Mouse (Mus musculus) limb, embryonic 10.5 days (tissue): ENCODE measurements around the gene Emid1. TPM values are rescaled to one million over a fixed set of nuclear protein-coding genes. Genes with fewer than 3 reads are reported as not detected.
"Not testable (repeated sequence)": the region's sequence is repeated elsewhere in the genome, so short reads cannot be mapped to it uniquely, and the experiment has no call there.

ENCODE experiments used
- DNase-seq: peaks from one replicate; pipeline ENCODE4 v3.0.0-alpha.2; 2017; ENCODE audit warnings: low spot score
- H3K27ac ChIP-seq: fragments of 300-500 bp; sonication (generic); 2 replicates; pipeline ENCODE4 v1.5.1; 2016; ENCODE audit warnings: mild to moderate bottlenecking
- H3K27me3 ChIP-seq: fragments of 300-500 bp; sonication (generic); 2 replicates; pipeline ENCODE4 v1.6.1; 2016; ENCODE audit warnings: low read depth, mild to moderate bottlenecking; ENCODE audit not compliant: poor library complexity, severe bottlenecking
- H3K36me3 ChIP-seq: fragments of 300-500 bp; sonication (generic); 2 replicates; pipeline ENCODE4 v1.6.1; 2016; ENCODE audit warnings: mild to moderate bottlenecking, moderate library complexity
- H3K4me1 ChIP-seq: fragments of 300-500 bp; sonication (generic); 2 replicates; pipeline ENCODE4 v1.6.1; 2016
- H3K4me3 ChIP-seq: fragments of 300-500 bp; sonication (generic); 2 replicates; pipeline ENCODE4 v1.5.1; 2016; ENCODE audit warnings: mild to moderate bottlenecking, moderate library complexity
- H3K9me3 ChIP-seq: fragments of 300-500 bp; sonication (generic); replicated peaks from 2 replicates; pipeline ENCODE4 v1.6.1; 2016; ENCODE audit warnings: mild to moderate bottlenecking
- WGBS: fragments of 180-500 bp; shearing (Covaris S2); methylation state at CpG from one replicate; pipeline ENCODE4 v1.1.7; 2016; 5-methylcytosine and 5-hydroxymethylcytosine counted together
- polyA plus RNA-seq: library from polyadenylated mRNA; unstranded; fragments of >200 nt; fragmentation: Nextera tagmentation; extraction: Ambion mirVana; gene quantifications from 2 replicates; pipeline ENCODE4 v1.2.1, GENCODE M21; 2016

The Emid1 gene
- polyA plus RNA-seq, 1 experiment from 2014 or later, result 12.3 TPM

DNA sequence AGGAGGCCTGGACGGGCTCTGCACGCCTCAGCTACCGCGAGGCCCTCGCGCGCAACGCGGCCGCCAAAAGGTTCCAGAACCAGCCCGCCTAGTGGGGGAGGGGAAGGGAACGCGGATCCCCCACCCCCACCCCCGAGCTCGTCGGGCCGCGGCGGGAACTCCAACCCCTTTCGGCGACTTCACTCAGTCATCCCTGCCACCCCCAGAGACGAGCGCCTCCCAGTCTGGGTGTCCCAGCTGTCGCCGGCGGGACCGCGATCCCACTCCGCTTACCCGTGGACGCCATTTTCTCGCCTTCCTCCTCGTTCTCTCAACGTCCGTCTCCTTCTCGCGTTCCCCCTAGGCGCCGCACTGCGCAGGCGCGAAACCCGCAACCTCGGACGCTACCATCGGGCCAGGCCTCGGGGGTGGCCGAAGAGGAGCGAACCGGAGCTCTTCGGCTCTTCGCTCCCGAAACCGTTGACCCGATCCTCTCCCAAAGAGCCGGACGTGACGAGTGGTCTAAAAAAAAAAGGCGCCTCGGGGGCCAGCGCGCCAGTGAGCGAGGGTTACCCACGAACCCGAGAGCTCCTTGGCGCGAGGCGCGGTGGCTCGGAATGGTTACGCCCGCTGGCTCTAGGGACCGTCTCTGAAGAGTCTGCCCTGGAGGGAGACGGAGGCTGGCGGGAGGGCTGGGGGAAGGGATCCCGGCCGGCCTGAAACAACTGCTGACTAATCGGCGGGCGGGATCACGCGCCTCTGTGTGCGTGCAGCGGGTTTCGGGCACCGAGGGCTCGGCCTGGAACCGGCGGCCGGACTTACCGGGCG lies 53.1 kb downstream of the Emid1 start, which contains the start of the genes Rhbdd3 and Ewsr1:
TSS of gene Rhbdd3 (plus strand) at position 191 of the 807 bp plus-strand sequence.
TSS of gene Ewsr1 (minus strand) at position 531 of the 807 bp plus-strand sequence.
- Histone ChIP-seq H3K27me3 (no peaks in the 10 kb centered on the region), H3K9me3 (no peaks in the 10 kb centered on the region), H3K27ac (peak within 1 kb of the TSS; percentile 99), H3K4me1 (peaks cover 39% of the 10 kb centered on the region), H3K4me3 (peak within 1 kb of the TSS; percentile 90), H3K36me3 (peaks cover 39% of the 10 kb centered on the region)
- WGBS, result under 1% methylated on average over 92 of the region's 92 CpGs
- DNase-seq, result peak; percentile 99

DNA sequence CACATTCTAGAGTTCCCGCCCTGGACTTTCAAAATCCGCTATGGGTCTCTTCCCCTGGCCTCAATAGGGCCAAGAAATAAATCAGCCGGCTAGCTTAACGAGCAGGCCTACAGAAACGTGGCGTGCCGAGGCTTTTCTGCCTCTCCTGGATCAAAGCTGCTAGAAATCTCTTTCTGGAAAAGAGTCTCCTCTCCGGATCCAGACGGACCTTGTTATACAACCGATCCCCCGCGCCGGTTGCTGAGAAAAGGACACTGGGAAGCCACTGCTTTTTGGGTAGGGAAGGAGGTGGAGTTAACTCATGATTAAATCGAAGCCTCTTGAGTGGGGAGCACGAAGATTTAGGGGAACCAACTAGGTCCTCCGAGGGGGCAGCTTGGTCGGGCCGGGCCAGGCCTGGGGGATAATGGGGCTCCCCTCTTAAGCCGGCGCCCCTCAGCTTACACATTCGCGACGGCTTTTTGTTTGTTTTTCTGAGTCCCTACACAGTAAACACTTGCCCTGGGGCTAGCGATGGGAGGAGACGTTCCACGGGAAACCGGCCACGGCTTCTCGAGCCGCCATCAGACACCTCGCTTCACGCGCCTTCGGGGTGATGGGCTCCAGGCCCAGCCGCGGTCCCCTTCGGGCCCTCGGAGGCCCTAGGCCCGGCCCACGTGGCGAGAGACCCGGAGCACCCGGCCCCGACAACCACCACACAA lies 53.9 kb downstream of the Emid1 start:
- no peaks in the 10 kb centered on the region for H3K9me3 ChIP-seq
- H3K27ac ChIP-seq, result peak overlapping the region; percentile 99
- under 1% methylated on average over 44 of the region's 44 CpGs for WGBS
- H3K4me1 ChIP-seq, result peaks cover 37% of the 10 kb centered on the region
- peaks cover 40% of the 10 kb centered on the region for H3K36me3 ChIP-seq
- no peak for DNase-seq
- H3K4me3 ChIP-seq, result peak overlapping the region; percentile 90
- H3K27me3 ChIP-seq, result no peaks in the 10 kb centered on the region

DNA sequence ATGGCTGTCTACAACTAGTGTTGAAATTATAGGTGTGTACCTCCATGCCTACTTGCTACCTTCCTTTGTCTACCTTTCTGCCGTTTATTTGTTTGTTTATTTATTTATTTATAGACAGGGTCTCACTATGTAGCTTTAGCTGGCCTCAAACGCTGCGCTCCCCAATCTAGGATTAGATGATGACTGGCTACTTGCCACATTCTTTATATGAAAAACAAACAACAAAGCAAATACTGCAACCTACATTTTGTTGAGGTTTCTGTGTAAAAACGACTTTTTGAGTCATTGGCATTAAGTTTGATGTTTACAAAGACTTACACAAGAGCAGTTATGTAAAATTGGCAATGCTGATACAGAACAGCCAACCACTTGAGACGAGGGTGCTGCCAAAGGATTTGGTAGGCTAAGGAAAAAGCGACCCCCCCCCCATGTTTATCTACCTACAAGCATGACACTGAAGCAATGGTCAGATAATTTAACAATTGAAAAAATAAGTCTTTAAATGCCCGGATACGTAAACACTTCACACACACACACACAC lies 55.5 kb downstream of the Emid1 start:
- peaks cover 31% of the 10 kb centered on the region for H3K4me1 ChIP-seq
- DNase-seq, result no peak
- WGBS, result 80% methylated on average over 8 of the region's 8 CpGs
- peaks cover 50% of the 10 kb centered on the region for H3K36me3 ChIP-seq
- no peak overlapping the region for H3K27ac ChIP-seq
- no peaks in the 10 kb centered on the region for H3K9me3 ChIP-seq
- H3K4me3 ChIP-seq, result peak overlapping the region; percentile 90
- no peaks in the 10 kb centered on the region for H3K27me3 ChIP-seq

DNA sequence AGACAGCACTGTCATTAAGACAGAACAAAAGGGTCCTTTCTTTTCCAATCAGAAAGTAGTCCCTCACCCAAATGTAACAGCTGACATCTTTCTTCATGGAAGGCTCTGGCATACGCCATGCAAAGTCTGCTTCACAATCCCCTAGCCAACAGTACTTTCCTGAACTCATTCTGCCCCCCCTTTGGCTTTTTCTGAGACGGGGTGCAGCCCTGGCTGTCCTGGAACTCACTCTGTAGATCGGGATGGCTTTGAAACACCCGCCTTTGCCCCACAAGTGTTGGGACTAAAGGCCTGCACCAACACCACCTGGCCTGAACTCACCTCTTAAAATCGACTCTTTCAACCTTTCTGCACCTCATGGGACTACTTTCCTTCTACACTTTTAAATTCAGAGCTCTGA lies 56.2 kb downstream of the Emid1 start:
- H3K9me3 ChIP-seq, result no peaks in the 10 kb centered on the region
- H3K4me1 ChIP-seq, result peaks cover 24% of the 10 kb centered on the region
- H3K27me3 ChIP-seq, result no peaks in the 10 kb centered on the region
- no peak for DNase-seq
- WGBS, result 87% methylated on average over 5 of the region's 5 CpGs
- H3K36me3 ChIP-seq, result peaks cover 56% of the 10 kb centered on the region
- H3K27ac ChIP-seq, result no peak overlapping the region
- H3K4me3 ChIP-seq, result no peak overlapping the region

DNA sequence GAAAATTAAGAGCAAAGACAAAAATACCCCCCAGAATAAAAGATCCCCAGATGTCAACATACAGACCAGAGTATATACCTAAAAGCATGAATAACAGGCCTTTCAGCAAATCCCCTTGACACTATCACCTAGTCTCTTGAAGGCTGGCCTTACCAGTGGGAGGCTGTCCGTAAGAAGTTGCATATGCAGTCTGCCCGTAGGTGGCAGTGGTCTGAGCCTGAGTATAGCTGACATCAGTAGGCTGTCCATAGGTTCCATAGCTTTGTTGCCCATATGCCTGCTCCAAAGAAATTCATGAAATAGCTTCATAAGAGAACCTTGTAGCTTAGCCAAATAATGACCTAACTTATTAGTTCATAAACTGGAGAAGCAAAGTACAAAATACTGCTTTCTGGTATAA lies 60.4 kb downstream of the Emid1 start:
- H3K27me3 ChIP-seq, result no peaks in the 10 kb centered on the region

DNA sequence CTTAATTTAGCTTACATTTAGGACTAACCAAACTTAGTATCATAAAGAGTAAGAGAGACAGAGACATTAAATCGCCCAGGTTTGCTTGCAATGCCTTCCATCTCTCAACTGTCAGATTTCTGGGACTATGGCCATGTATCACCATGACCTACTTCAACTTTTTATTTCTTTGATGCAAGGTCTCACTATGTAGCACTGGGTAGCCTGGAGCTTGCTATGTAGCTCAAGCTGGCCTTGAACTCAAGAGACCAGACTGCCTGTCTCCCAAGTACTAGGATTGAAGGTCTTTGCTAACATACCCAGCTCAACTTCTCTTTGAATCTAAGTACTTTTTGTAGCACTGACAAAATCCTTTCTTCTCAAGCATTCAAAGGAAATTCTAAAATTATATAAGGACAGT lies 62.9 kb downstream of the Emid1 start:
- no peak overlapping the region for H3K4me3 ChIP-seq
- DNase-seq, result no peak
- peaks cover 100% of the 10 kb centered on the region for H3K36me3 ChIP-seq
- no peaks in the 10 kb centered on the region for H3K9me3 ChIP-seq
- H3K4me1 ChIP-seq, result no peaks in the 10 kb centered on the region
- 95% methylated on average over 1 of the region's 1 CpGs for WGBS
- H3K27ac ChIP-seq, result no peak overlapping the region
- no peaks in the 10 kb centered on the region for H3K27me3 ChIP-seq

More for the DNA sequence above, 60.4 kb downstream of the Emid1 start:
- Histone ChIP-seq H3K36me3 (peaks cover 97% of the 10 kb centered on the region), H3K9me3 (no peaks in the 10 kb centered on the region), H3K4me3 (no peak overlapping the region), H3K4me1 (peaks cover 4% of the 10 kb centered on the region; the same call in 1 of the 2 replicates), H3K27ac (no peak overlapping the region)
- WGBS, result 72% methylated on average over 2 of the region's 2 CpGs
- DNase-seq, result no peak

DNA sequence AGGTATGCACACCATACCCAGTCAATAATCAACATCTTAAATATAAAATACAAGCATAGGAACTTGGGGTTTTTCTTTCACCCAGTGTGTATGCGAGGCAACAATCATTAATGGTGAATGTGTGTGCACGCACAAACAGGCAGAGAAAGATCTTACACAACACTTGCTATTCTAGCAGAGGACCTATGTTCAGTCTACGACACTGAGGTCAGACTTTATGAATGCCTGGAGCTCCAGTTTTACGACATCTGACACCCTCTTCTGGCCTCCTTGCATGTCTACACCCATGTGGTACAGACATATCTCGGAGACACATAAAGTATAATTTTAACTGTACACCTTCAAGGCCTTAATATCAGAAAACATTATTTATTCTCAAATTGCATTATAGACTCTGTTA lies 75.2 kb downstream of the Emid1 start:
- H3K4me3 ChIP-seq, H3K9me3 ChIP-seq, H3K27ac ChIP-seq, H3K4me1 ChIP-seq, H3K27me3 ChIP-seq, DNase-seq: not testable (repeated sequence)
- peaks cover 92% of the 10 kb centered on the region for H3K36me3 ChIP-seq
- WGBS, result 88% methylated on average over 4 of the region's 5 CpGs

DNA sequence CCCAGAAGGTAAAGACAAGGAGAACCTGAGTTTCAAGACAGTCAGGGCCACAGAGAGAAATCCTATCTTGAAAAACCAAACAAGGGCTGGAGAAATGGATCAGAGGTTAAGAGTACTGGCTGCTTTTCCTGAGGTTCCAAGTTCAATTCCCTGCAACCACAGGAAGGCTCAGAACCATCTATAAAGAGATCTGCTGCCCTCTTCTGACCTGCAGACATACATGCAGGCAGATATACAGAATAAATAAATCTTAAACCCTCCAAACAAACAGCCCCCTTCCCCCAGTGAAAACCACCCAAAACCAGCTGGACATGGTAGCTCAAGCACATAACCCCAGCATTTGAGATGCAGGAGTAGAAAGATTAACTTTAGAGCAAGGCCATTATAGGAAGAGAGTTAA lies 76.3 kb downstream of the Emid1 start:
- H3K4me3 ChIP-seq, result no peak overlapping the region
- no peak for DNase-seq
- peaks cover 92% of the 10 kb centered on the region for H3K36me3 ChIP-seq

DNA sequence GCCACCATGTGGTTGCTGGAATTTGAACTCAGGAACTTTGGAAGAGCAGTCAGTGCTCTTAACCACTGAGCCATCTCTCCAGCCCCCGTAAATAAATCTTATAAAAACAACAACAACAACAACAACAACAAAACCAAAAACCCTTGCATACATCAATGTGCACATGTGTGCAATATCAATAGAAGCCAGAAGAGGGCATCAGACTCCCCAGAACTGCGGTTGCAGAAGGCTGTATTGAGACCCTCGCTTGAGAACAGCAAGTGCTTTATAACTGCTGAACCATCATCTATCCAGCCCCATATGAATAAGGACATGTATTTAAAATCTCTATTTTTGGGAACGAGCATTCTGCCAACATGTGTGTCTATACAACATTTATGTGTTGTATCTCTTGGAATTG lies 77.2 kb downstream of the Emid1 start:
- Histone ChIP-seq H3K9me3 (no peaks in the 10 kb centered on the region), H3K4me1 (no peaks in the 10 kb centered on the region), H3K27ac (no peak overlapping the region), H3K27me3 (no peaks in the 10 kb centered on the region), H3K36me3 (peaks cover 92% of the 10 kb centered on the region), H3K4me3 (no peak overlapping the region)
- WGBS, result 85% methylated on average over 4 of the region's 4 CpGs
- DNase-seq, result no peak

More for the DNA sequence above, 76.3 kb downstream of the Emid1 start:
- Histone ChIP-seq H3K9me3 (no peaks in the 10 kb centered on the region), H3K27ac (no peak overlapping the region), H3K4me1 (no peaks in the 10 kb centered on the region), H3K27me3 (no peaks in the 10 kb centered on the region)

DNA sequence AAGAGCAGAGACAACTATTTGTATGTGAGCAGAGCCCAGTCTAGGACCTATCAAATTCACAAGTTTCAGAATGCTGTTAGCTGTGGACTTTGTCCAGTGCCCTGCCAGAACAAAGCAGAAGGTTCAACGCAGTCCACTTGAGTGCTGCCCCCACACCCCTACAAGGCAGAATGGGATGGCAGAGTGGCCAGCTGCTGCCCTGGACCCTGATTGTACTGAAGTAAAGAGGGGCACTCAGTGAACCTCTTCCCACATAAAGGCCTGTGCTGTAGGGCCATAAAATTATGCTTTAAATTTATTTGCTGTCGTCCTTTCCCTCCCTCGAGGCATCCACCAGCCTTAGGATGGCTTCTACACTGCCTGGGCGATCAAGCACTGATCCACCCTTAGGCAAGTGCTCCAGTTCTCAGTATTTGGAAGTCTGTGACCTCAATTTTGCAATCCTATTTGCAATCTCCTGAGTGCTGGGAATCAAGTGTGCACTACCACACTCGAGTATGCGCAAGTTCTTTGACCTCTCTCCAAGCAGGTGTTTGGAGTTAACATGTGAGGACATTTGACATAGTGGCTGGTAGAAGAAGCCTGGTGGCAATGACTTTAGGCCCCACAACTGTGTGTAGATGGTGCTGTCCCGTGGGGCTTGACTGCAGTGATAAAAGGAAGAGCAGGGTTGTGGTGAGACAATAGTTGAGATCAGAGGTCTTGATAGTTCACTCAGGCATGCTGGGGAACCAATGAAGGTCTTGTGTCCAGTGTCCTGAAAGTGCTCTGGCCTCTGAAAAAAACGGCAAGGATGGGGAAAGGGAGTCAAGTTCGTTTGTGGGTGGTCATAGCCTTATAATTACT lies 83.7 kb downstream of the Emid1 start:
- 90% methylated on average over 9 of the region's 9 CpGs for WGBS
- H3K36me3 ChIP-seq, result peaks cover 59% of the 10 kb centered on the region
- H3K4me3 ChIP-seq, result no peak overlapping the region
- DNase-seq, result no peak
- peaks cover 16% of the 10 kb centered on the region for H3K27me3 ChIP-seq
- H3K27ac ChIP-seq, result no peak overlapping the region
- no peaks in the 10 kb centered on the region for H3K9me3 ChIP-seq
- H3K4me1 ChIP-seq, result peaks cover 15% of the 10 kb centered on the region

DNA sequence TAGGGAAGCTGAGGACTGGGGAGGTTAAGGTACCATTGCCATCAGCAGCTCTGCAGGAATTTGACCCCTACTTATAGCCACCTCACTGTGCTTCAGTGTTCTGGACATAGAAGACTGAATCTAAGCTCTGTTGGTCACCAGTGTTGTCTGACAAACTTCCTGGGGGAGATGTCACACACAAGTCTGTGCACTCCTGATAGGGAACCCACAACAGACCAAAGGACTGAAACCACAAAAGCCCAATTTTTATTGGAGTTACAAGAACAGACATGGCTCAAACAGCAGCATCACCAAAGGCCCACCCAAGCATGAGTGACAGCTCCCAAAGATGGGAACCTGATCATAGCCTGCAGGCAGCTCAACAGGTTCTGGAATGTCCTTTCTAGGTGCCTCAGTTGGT lies 85.0 kb downstream of the Emid1 start:
- H3K27me3 ChIP-seq, result peaks cover 28% of the 10 kb centered on the region
- H3K27ac ChIP-seq, result no peak overlapping the region
- DNase-seq, result no peak
- H3K36me3 ChIP-seq, result peaks cover 46% of the 10 kb centered on the region
- peaks cover 27% of the 10 kb centered on the region for H3K4me1 ChIP-seq
- no peak overlapping the region for H3K4me3 ChIP-seq
- no peaks in the 10 kb centered on the region for H3K9me3 ChIP-seq

DNA sequence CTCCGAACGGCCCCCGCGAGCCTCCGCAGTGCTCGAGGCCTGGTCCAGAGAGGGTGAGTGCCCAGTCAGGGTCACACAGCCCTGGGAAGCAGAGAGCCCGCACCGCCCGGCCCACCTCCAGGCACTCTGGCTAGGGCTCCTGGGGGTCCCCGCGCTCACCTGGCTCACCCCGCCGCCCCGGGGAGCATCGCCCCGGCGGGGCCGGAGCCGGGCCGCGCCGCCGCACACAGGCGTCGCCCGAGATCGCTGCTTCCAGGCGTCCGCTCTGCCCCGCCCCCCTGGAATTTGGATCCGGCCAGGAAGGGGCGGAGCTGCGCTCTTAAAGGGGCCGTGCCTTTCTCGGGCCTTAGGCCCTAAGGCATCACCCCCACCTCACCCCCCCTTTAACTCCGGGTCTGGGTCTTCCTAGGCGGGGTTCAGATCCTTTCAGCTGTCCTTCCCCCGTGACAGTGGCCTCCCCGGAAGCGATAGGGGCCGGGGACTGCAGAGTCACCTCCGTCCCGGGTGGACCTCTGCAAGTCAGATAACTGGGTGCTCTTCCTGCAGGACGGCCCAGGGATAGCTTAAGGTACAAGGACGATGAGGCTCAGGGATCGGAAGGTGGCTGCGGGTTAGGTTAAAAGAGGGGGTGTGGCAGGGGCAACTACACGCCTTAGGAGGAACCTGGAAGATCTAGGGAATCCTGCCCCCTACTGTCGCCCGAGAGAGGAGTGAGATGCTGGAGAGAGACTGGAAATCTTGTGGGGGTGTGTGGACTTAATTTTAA lies 86.8 kb downstream of the Emid1 start, which contains the start of gene Gas2l1:
TSS of gene Gas2l1 (minus strand) at position 272 of the 766 bp plus-strand sequence.
- Histone ChIP-seq H3K4me1 (peaks cover 42% of the 10 kb centered on the region), H3K36me3 (peaks cover 32% of the 10 kb centered on the region), H3K27ac (peak within 1 kb of the TSS; percentile 83), H3K4me3 (peak within 1 kb of the TSS; percentile 69), H3K27me3 (peaks cover 47% of the 10 kb centered on the region), H3K9me3 (no peaks in the 10 kb centered on the region)
- WGBS, result under 1% methylated on average over 49 of the region's 50 CpGs
- DNase-seq, result peak; percentile 94
